Mouse (Mus musculus): ENCODE results near the gene Lman2.

DNA sequence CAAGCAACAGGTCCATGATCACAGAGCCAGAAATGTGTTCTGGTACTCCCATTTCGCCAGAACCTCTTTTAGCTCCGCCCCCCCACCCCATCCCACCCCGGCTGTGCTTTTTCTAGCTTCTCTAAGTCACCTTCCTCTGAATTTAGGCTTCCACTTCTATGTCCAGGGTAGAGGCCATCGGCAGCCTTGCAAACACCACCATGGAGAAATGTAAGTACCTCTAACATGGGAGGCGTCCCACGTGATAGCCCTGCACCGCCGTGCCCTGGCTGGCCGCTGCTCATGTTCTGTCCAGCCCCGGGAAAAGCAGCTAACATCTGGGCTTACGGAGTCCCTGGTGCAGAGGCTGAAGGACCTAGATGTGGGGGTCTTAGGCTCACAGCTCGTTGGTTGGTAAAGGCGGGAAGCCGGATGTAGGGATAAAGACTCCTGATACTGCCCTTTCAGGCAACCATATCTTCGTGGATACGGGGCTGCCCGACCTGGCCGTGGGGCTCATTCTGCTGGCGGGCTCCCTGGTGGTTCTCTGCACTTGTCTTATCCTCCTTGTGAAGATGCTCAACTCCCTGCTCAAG is 46.0 kb upstream of the Lman2 start:
- TF ChIP-seq CTCF (IDR thresholded peaks at IDR 0.05; ENCODE audit: extremely low read depth, insufficient read length, insufficient replicate concordance, low read depth, low read length) (no peak), POLR2A (IDR thresholded peaks at IDR 0.05; ENCODE audit: low read depth, low read length) (no peak)
